18 mouse cellular contexts compared by ENCODE assay signal in the genomic region with DNA sequence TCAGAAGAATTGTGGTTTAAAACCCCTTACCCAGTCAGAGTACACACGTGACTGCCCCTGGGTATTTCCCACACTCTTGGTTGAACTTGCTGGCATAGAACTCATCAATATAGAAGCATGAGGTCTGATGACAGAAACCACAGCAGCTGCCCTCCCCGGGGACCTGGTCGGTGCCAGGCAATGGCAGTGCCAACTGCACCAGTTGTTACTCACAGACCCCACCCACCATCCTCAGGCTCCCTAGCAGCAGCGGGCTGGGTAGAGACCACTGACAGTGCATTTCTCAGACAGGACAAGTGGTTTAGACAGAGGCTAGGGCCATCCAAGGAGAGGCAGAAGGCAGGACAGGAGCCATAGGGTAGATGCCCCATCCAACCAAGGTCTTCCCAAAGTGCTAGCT.
DNase-seq lines count a peak whose midpoint lies in the region; ATAC-seq and TF ChIP-seq lines count a peak whose summit lies in the region.
"Had no signal": no experiment of that assay in that cellular context is flagged by ENCODE, and none has a peak within 500 bp of the region (broad histone marks: within the 10 kb centered on the region; RNA-seq: fewer than 3 reads in every experiment).

No protein-coding gene starts in this region.

- no peaks in the 10 kb centered on the region for H3K36me3 ChIP-seq in heart, embryonic 12.5 days
- H3K36me3 ChIP-seq in CH12.LX (replicated peaks in 1 of 2; ENCODE audit: control insufficient read depth in 1 of 2, insufficient read depth in 1 of 2, low read length in 1 of 2) (no peaks in the 10 kb centered on the region), myocyte (ENCODE audit: control insufficient read depth, insufficient read depth) (no peaks in the 10 kb centered on the region)
- no peaks in the 10 kb centered on the region for H3K36me3 ChIP-seq in hindbrain, embryonic 16.5 days (ENCODE audit: control insufficient read depth, insufficient read depth, low read length)
- H3K36me3 ChIP-seq: intestine, embryonic 15.5 days; kidney, embryonic 15.5 days; liver, embryonic 12.5 days had no signal

- TF ChIP-seq EP300 in CH12.LX (IDR thresholded peaks at IDR 0.05; ENCODE audit: low read length) = no peak

- H3K27ac ChIP-seq in heart, embryonic 12.5 days (ENCODE audit: poor library complexity, severe bottlenecking) = no peak overlapping the region
- no peak overlapping the region for H3K27ac ChIP-seq in CH12.LX (ENCODE audit: insufficient read depth, low read depth)
- H3K27ac ChIP-seq in hindbrain, embryonic 16.5 days (ENCODE audit: low read depth, low read length) = no peak overlapping the region
- H3K27ac ChIP-seq: gastrocnemius, adult 2 months; intestine, embryonic 15.5 days; kidney, embryonic 15.5 days; liver, embryonic 12.5 days had no signal

- H3K4me2 ChIP-seq in heart, embryonic 12.5 days = no peak overlapping the region
- H3K4me2 ChIP-seq in CH12.LX (ENCODE audit: insufficient read depth, low read depth, poor library complexity, severe bottlenecking) = no peak overlapping the region
- H3K4me2 ChIP-seq in hindbrain, embryonic 16.5 days (ENCODE audit: low read length) = no peak overlapping the region
- no peak overlapping the region for H3K4me2 ChIP-seq in myocyte (ENCODE audit: low read depth)
- H3K4me2 ChIP-seq: intestine, embryonic 15.5 days; kidney, embryonic 15.5 days; liver, embryonic 12.5 days; lung, embryonic 14.5 days had no signal

- DNase-seq in heart, postnatal 14 days = no peak
- DNase-seq in CH12.LX (ENCODE audit: extremely low read depth) = peak; percentile 12
- DNase-seq in thymus, postnatal 25 days = no peak
- DNase-seq in kidney, adult 18-20 months = no peak
- DNase-seq: adrenal gland, adult 8-10 months; cerebellum, adult 11 months; gastrocnemius, adult 2 months; heart, postnatal 10 days; lung, embryonic 14.5 days; retina, postnatal 1 day; thymus, postnatal 4 days had no signal

- no peak for TF ChIP-seq POLR2A in CH12.LX (IDR thresholded peaks at IDR 0.05; ENCODE audit: low read depth, low read length)
- TF ChIP-seq POLR2A in myocyte (IDR thresholded peaks at IDR 0.05; ENCODE audit: insufficient read length, low read depth) = no peak

- H3K79me2 ChIP-seq in CH12.LX (replicated peaks; ENCODE audit: control insufficient read depth, extremely low read depth, insufficient read depth, poor library complexity, severe bottlenecking) (no peaks in the 10 kb centered on the region), myocyte (ENCODE audit: control insufficient read depth, insufficient read depth) (no peaks in the 10 kb centered on the region)

- no peak for TF ChIP-seq RAD21 in CH12.LX (IDR thresholded peaks at IDR 0.05; ENCODE audit: low read depth, low read length)

- intact Hi-C loops in heart, postnatal 14 days (cut with DNase I) = no loop called here

- no peak overlapping the region for H3K9ac ChIP-seq in heart, embryonic 12.5 days
- no peak overlapping the region for H3K9ac ChIP-seq in CH12.LX (ENCODE audit: insufficient read depth, low read depth)
- H3K9ac ChIP-seq in hindbrain, embryonic 16.5 days (ENCODE audit: low read depth, low read length) = no peak overlapping the region
- H3K9ac ChIP-seq: intestine, embryonic 15.5 days; kidney, embryonic 15.5 days; liver, embryonic 12.5 days; lung, embryonic 14.5 days had no signal

- H3K4me3 ChIP-seq in heart, embryonic 12.5 days = no peak overlapping the region
- H3K4me3 ChIP-seq in CH12.LX (replicated peaks in 1 of 3; ENCODE audit: low read depth in 2 of 3, low read length in 2 of 3, poor library complexity in 1 of 3) = no peak overlapping the region
- H3K4me3 ChIP-seq in hindbrain, embryonic 16.5 days (ENCODE audit: low read length) = no peak overlapping the region
- H3K4me3 ChIP-seq in myocyte = no peak overlapping the region
- H3K4me3 ChIP-seq: erythroblast, embryonic 14.5 days; gastrocnemius, adult 2 months; intestine, embryonic 15.5 days; kidney, embryonic 15.5 days; liver, embryonic 12.5 days had no signal

- H3ac ChIP-seq in myocyte (ENCODE audit: control insufficient read depth, insufficient read length) = no peak overlapping the region

- WGBS in heart, embryonic 12.5 days = 81% methylated on average over 4 of the region's 4 CpGs
- WGBS in hindbrain, embryonic 16.5 days = 58% methylated on average over 4 of the region's 4 CpGs

- ATAC-seq in heart, embryonic 12.5 days (ENCODE audit: insufficient number of reproducible peaks, low FRiP score) = peak; percentile 25; the same call in 1 of the 2 replicates
- peak; percentile 57 for ATAC-seq in hindbrain, embryonic 16.5 days
- ATAC-seq: intestine, embryonic 15.5 days; liver, embryonic 12.5 days had no signal

- dilution Hi-C loops in CH12.LX (cut with MboI; ENCODE audit: extremely low pct_ligation_motif_present, extremely low pct_unique_long_range_greater_than_20kb, low sequenced_read_pairs) = no loop called here

- peaks cover 76% of the 10 kb centered on the region for H3K27me3 ChIP-seq in heart, embryonic 12.5 days (replicated peaks)
- H3K27me3 ChIP-seq in CH12.LX (replicated peaks) (peaks cover 46% of the 10 kb centered on the region), myocyte (ENCODE audit: control insufficient read depth, insufficient read depth, insufficient read length) (peaks cover 14% of the 10 kb centered on the region)
- no peaks in the 10 kb centered on the region for H3K27me3 ChIP-seq in hindbrain, embryonic 16.5 days (replicated peaks; ENCODE audit: control insufficient read depth, insufficient read depth, low read length)

- no peak for TF ChIP-seq CTCF in CH12.LX (conservative IDR thresholded peaks at IDR 0.05 in 1 of 2, IDR thresholded peaks at IDR 0.05 in 1 of 2; ENCODE audit: low read depth in 2 of 2, low read length in 2 of 2)

- peaks cover 13% of the 10 kb centered on the region for H3K9me3 ChIP-seq in heart, embryonic 12.5 days (replicated peaks)
- peaks cover 12% of the 10 kb centered on the region for H3K9me3 ChIP-seq in CH12.LX (replicated peaks; ENCODE audit: low read length)
- peaks cover 7% of the 10 kb centered on the region for H3K9me3 ChIP-seq in hindbrain, embryonic 16.5 days (ENCODE audit: control insufficient read depth, low read length)
- H3K9me3 ChIP-seq: intestine, embryonic 15.5 days; kidney, embryonic 15.5 days; liver, embryonic 12.5 days had no signal

- 0 out of 2 replicates have a peak, but pooled peaks cover 6% of the 10 kb centered on the region for H3K4me1 ChIP-seq in heart, embryonic 12.5 days (replicated peaks)
- peaks cover 11 to 31% of the 10 kb centered on the region in 2 experiments for H3K4me1 ChIP-seq in CH12.LX (ENCODE audit: control insufficient read depth in 1 of 2, insufficient read depth in 2 of 2)
- peaks cover 12% of the 10 kb centered on the region for H3K4me1 ChIP-seq in hindbrain, embryonic 16.5 days (ENCODE audit: control insufficient read depth, insufficient read depth, low read depth, low read length)
- H3K4me1 ChIP-seq: intestine, embryonic 15.5 days; liver, embryonic 12.5 days had no signal

- in situ Hi-C loops in CH12.LX (cut with MboI; ENCODE audit: low pct_ligation_motif_present, low pct_unique_long_range_greater_than_20kb, low sequenced_read_pairs) = no loop called here

TF ChIP-seq in CH12.LX, 34 proteins besides CTCF, POLR2A, EP300 and RAD21:
- TF ChIP-seq BHLHE40 (IDR thresholded peaks at IDR 0.05; ENCODE audit: low read depth, low read length) (peak; percentile 78), SMC3 (IDR thresholded peaks at IDR 0.05; ENCODE audit: low read depth, low read length) (no peak), USF1 (IDR thresholded peaks at IDR 0.05; ENCODE audit: low read depth, low read length) (0 out of 2 replicates have a peak, but pooled peaks have one; percentile 5), ETS1 (conservative IDR thresholded peaks at IDR 0.05; ENCODE audit: low read depth, low read length) (0 out of 2 replicates have a peak, but pooled peaks have one; percentile 14), MXI1 (IDR thresholded peaks at IDR 0.05; ENCODE audit: low read depth, low read length) (no peak), USF2 (conservative IDR thresholded peaks at IDR 0.05; ENCODE audit: low read depth, low read length) (no peak)

TF ChIP-seq in myocyte, 11 proteins besides CTCF, POLR2A, EP300 and RAD21:
- TF ChIP-seq TCF12 (IDR thresholded peaks at IDR 0.05; ENCODE audit: insufficient read depth, poor library complexity, severe bottlenecking) (no peak), E2F4 (IDR thresholded peaks at IDR 0.05; ENCODE audit: insufficient read depth) (no peak), POLR2AphosphoS2 (IDR thresholded peaks at IDR 0.05; ENCODE audit: insufficient read length, low read depth) (no peak), MYOD1 (IDR thresholded peaks at IDR 0.05; ENCODE audit: control insufficient read depth in 1 of 3, insufficient read length in 2 of 3, low read depth in 2 of 3) (peak in 2 of 3 experiments; percentile 59 to 80), REST (IDR thresholded peaks at IDR 0.05; ENCODE audit: insufficient read depth, insufficient read length) (no peak), MYOG (IDR thresholded peaks at IDR 0.05; ENCODE audit: control insufficient read depth in 1 of 3, insufficient read depth in 1 of 3, insufficient read length in 2 of 3, low read depth in 2 of 3) (peak in 2 of 3 experiments; percentile 81 to 88), TCF3 (IDR thresholded peaks at IDR 0.05; ENCODE audit: insufficient read length, low read depth) (peak; percentile 75), SRF (IDR thresholded peaks at IDR 0.05; ENCODE audit: control insufficient read depth, insufficient read length, low read depth) (no peak), USF1 (IDR thresholded peaks at IDR 0.05; ENCODE audit: low read depth) (no peak), CEBPB (IDR thresholded peaks at IDR 0.05; ENCODE audit: insufficient read depth, poor library complexity, severe bottlenecking) (no peak), MAX (IDR thresholded peaks at IDR 0.05; ENCODE audit: low read depth) (no peak)
TF ChIP-seq in myocyte: peak in this region for 3.
